Mouse (Mus musculus) CD8-positive naive resting alpha-beta T cell, adult 2 months (primary cell): Measurements from ENCODE around the gene Gm6020.
A peak's percentile ranks its signal among the peaks of the same experiment; 100 is the strongest.
"Not testable (repeated sequence)": the region's sequence is repeated elsewhere in the genome, so short reads cannot be mapped to it uniquely, and the experiment has no call there.

Source experiments
- DNase-seq, 2 experiments: peaks; one replicate each; pipeline ENCODE4 v3.0.0; 2022; ENCODE audit warnings: low read depth in 2 of 2, low spot score in 2 of 2

Gene Gm6020

DNA sequence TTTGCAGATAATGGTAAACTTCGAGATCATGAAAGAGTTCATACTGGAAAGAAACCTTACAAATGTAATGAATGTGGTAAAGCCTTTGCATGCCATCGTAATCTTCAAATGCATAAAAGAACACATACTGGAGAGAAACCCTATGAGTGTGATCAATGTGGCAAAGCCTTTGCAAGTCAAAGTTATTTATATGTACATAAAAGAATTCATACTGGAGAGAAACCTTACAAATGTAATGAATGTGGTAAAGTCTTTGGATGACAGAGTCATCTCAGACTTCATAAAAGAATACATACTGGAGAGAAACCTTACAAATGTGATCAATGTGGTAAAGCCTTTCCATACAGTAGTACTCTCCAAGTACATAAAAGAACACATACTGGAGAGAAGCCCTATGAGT is at the start of gene Gm6020:
TSS of gene Gm6020 (plus strand) at position 301 of the 400 bp plus-strand sequence.
- DNase-seq = not testable (repeated sequence)

GRCm38 (mm10) chr19:61138655-61139054 is 45.0 kb upstream of the Gm6020 start:
- no peak for DNase-seq

DNA sequence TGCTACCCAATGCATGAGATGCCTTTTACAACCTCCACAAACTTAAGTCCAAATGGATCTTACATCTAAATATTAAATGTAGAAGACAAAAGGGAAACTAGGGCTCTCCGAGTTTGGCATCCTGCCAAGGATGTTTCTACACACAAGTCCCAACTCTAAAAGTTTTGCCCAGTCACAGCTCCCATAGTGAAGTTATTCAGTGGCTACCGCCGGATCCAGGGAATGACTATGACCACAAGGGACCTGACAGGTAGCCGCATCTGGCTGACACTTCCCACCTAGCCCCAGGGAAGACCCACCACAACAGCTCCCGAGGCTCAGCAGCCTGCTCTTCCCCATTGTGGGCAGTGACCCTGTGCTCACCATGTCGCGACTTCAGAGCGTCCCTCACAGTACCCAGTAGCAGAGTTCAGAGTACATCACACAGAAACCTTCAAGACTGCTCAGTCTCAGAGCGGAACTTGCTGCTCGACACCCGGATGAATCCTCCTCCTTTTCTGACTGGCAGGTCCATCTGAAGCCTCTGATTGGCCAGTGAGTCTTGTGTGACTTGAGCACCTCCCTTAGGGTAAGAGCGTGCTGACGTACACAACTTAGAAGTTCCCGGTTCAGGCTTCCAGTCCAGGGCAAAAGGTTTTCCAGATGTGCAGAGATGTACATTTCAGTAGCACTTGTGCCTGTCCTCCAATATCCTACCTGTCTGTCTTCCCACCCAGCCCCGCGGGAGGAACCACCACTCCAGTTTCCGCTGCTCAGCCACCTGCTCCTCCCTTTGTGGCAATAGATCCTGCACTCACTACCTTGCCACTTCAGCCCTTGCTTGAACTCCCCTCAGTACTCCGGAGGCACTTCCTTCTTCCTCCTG is 43.1 kb upstream of the Gm6020 start, which contains the start of gene Zfp950:
TSS of gene Zfp950 (minus strand) at position 499 of the 865 bp plus-strand sequence.
- DNase-seq = peak; percentile 75

GRCm38 (mm10) chr19:61141299-61141698 is 42.4 kb upstream of the Gm6020 start:
- DNase-seq = no peak

DNA sequence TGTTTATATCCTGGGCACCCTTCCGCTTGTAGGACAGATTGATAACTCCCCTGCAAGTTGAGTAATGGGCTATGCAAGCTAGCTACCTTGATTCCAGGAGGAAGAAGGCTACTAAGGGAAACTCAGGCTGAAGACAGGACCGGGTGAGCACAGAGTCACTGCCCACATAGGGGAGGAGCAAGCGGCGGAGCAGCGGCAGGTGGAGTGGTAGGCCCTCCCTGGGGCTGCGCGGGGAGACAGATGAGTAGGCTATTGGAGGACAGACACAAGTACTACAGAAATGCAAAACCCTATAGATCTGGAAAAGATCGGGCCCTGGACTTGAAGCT is 32.4 kb upstream of the Gm6020 start:
- DNase-seq = no peak

DNA sequence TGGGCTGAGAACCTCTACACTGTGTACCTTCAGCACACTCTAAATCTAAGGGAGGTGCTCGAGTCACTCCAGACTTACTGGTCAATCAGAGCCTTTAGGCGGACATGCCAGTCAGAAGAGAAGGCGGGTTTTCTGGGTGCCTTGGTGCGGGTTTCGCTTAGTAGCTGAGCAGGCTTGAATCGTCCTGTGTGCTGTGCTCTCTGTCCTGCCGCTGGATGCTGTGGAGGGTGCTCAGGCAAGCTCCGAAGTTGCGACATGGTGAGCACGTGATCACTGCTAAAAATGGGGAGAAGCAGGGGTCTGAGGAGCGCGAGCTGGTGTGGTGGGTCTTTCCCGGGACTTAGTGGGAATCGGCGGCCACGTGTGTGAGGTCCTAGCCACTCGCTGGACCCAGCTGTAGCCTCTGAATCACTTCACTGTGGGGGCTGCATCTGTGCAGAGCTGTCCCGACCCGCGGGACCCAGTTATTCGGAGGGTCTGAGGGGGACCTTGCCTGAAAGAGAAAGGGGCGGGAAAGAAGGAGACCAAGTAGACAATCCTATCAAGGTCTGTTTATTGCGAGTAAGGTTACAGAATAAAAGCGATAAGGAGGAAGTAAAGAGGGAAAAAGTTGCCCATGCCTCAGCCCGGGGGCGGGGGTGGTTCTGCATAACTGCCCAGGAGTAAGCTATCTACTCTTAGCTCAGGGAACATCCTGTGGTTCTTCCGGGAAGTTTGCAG is 31.8 kb upstream of the Gm6020 start:
- DNase-seq = no peak

- no peak for DNase-seq
These were observed 7.8 kb upstream of the Gm6020 start, which contains the start of gene Gm7102 for GRCm38 (mm10) chr19:61175756-61176324. Gene Gm7102 (minus strand): TSS chr19:61176309.

DNA sequence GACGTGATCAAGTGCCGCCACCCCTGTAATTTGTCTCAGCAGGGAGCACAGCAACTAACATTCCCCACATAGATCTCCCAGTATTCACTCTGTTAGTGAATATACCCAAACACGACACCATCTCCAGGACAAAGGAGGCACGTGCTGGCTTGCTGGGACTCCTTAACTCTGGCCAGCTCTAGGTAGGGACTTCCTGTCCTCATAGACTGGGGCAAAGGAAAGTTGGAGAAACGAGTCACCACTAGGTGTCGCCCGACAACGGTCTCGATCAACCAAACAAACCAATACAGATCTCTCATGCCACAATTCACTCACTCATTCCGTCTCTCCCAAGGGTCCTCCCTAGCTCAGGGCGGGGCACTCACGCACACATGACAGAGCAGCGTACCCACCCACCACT is 15.6 kb downstream of the Gm6020 start:
- DNase-seq = peak; percentile 82 to 89

DNA sequence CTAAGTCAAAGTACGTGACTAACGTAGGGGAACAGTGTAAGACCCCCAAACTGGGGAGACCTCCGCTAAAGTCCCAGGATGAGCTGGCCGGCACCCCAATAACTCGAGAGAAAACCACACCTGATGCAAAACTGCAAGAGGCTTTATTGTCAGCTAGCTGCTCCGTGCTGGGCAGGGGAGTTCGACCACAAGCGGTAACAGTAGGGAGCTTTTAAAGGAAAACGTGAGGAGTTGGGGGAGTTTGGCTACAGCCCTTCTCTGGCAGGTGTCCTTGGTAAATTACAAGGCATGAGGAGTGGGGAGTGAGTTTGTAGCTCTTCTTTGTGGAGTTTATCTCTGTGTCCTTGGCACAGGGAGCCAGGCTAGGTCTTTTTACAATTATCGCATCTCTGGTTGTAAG is 16.1 kb downstream of the Gm6020 start:
- peak; percentile 19 to 28 for DNase-seq

- not testable (repeated sequence) for DNase-seq
These were observed 23.8 kb downstream of the Gm6020 start for GRCm38 (mm10) chr19:61207506-61207905.

DNA sequence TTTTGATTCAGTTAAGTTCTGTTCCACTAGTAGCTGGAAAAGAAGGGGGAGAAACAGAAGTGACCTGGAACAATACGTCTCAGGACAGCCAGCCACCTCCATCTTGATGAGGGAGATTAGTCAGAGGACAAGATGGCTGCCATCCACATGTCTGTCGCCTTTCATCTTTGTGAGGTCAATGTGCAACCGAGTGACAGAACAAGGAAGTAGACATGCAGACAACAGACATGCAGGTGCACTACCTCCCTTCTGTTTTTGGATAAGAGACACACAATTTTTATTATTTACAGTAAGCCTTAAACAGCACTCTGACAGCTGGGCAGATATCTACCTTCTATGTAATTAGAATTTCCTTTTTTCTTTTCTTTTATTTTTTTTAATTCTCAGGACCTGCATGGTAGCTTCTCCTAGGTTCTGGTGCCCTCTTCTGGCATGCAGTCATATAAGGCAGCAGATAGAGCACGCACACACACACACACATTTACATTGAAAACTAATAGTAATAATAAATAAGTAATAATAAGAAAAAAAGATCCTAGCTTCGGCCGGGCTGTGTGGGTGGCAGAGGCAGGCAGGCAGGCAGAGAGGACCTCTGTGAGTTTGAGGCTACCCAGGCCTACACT is 40.1 kb downstream of the Gm6020 start:
- no peak for DNase-seq

DNA sequence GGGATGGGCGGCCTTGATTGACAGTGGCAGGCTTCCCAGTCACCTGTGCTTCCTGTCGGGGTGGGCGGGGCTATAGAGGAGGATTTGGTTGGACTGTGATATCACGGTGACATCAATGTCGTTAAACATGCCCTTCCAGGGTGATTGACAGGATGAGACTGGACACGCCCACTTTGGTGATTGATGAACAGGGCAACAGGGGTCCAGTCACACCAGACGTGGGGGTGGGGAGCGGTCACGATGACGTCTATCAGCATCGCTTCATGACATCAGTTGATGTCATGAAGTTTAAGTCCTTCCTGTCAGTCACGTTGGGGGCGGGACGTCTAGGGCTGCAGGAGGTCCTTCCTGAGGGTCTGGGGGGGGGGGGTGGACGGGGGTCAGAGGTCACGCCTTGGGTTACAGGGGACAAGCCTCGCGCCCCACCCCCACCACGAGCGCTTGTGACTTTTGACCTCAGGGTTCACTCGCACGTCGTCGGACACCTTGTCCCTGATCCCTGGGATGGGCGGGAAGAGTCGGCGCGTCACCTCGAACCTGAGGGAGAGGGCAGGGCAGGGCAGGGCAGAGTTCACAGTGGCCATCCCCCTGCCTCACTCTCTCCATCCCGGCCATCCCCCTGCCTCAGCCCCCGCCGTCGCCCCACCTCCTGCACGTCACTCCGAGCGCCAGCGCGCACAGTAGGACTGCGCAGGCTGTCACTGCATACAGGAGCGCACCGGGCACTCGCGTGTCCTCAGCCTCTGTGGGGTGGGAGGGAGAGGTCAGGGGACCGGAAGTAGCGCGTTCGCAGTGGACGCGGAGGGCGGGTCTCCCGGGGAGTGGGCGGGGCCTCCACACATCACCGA is 41.2 kb downstream of the Gm6020 start:
- DNase-seq = no peak

- peak in 1 of 2 experiments; percentile 61 for DNase-seq
These were observed 42.1 kb downstream of the Gm6020 start for GRCm38 (mm10) chr19:61225526-61226400.

DNA sequence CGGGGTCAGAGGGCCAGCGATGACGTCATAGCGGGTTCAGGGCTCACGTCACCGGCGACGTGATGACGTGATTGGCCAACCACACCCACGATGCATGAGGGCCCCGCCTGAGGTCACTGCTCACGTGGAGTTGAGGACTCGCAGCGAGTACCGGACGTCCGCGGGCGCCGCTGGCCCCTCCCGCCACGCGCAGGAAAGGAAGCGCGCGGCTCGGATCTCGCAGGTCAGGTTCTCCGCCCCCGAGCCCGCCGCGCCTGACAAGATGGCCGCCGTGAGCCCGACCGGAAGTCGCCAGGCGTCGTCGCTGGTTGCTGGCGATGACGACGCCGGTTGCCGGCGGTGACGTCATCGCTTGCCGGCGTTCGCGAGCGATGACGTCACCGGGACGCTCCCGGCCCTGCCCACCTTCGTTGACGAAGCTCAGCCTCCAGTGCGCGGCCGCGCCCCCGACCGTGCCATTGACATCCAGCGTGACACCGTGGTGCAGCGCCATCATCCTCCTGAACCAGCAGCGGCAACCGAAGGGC is 42.8 kb downstream of the Gm6020 start:
- peak; percentile 59 to 66 for DNase-seq

GRCm38 (mm10) chr19:61226928-61227854 is 43.5 kb downstream of the Gm6020 start:
- peak; percentile 78 to 84 for DNase-seq

DNA sequence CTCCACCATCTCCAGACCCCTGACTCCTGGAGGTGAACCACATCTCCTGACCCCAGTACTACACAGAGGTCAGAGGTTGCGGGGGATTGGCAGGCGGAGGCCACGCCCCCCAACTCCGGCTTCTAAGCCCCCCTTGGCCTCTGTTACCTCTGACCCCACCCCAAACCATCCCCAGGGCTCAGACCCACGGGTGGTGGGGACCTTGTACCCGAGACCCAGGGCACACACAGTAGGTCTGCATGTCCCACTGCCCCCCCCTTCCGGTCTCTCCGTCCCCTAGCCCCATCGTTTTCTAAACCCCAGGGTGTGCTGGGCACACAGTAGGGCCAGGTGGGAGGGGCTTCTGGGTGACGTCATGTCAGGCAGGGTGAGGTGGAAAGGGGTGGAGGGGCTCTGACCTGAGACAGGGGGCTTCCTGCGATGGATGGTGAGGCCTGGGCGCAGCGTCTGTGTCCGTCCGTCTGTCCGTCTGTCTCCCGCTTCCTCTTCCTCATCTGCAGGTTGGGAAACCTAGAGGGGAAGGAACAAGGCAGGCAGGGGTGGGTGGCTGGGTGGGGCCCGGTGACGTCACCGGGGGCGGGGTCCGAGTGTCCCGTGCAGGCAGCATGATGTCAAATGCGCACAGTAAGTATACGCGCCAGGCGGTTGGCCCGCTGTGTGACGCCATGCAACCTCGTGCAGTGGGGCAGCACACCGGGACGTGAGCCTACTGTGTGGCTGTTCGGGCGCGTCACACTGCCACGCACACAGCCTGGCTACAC is 44.4 kb downstream of the Gm6020 start, which contains the start of gene Csf2ra:
TSS of gene Csf2ra (minus strand) at position 489 of the 761 bp plus-strand sequence.
- DNase-seq = no peak
